Mouse (Mus musculus) neutrophil, adult 65 days (primary cell): ENCODE results near the gene Zfp972. TPM values are rescaled to one million over a fixed set of nuclear protein-coding genes. Genes with fewer than 3 reads are reported as not detected.

ENCODE experiments used
- total RNA-seq: library from RNA; stranded (reverse); gene quantifications from 2 replicates; pipeline ENCODE4 v1.2.4, GENCODE M21; 2023

The Zfp972 gene
- total RNA-seq, result not detected in 2 replicates

GRCm38 (mm10) chr2:177925563-177926103, at the start of gene Zfp972:
TSS of gene Zfp972 (minus strand) at chr2:177925613.

GRCm38 (mm10) chr2:177957145-177957544, 31.7 kb upstream of the Zfp972 start, which contains the start of gene Gm14326:
TSS of gene Gm14326 (minus strand) at chr2:177957297.

GRCm38 (mm10) chr2:177897046-177897578, 28.3 kb downstream of the Zfp972 start, which contains the start of gene Gm14327:
TSS of gene Gm14327 (plus strand) at chr2:177897096.

Other genes starting within 250 kb of the Zfp972 start
- gene Gm14322, start 166.3 kb downstream of the Zfp972 start, total RNA-seq, result 1.0 and 1.1 TPM in 2 replicates
- gene Gm14325, start 85.3 kb downstream of the Zfp972 start, total RNA-seq, result 2.2 and 3.4 TPM in 2 replicates
- gene Gm14327, start 28.5 kb downstream of the Zfp972 start, total RNA-seq, result 0.57 and 0.66 TPM in 2 replicates
- 5.2 and 5.3 TPM in 2 replicates for gene Gm14326, start 31.7 kb upstream of the Zfp972 start, total RNA-seq
- gene Zfp971, start 97.7 kb upstream of the Zfp972 start, total RNA-seq, result 19.8 and 21.2 TPM in 2 replicates
- gene Zfp931, start 152.9 kb upstream of the Zfp972 start, total RNA-seq, result 1.4 and 2.1 TPM in 2 replicates
- not detected in 2 replicates for gene Phactr3, start 193.4 kb upstream of the Zfp972 start, total RNA-seq